Mouse (Mus musculus) kidney, adult 18-20 months (tissue): ENCODE results near the gene Stard13.

ENCODE experiments used
- DNase-seq: peaks from one replicate; pipeline ENCODE4 v3.0.0; 2021

The Stard13 gene

DNA sequence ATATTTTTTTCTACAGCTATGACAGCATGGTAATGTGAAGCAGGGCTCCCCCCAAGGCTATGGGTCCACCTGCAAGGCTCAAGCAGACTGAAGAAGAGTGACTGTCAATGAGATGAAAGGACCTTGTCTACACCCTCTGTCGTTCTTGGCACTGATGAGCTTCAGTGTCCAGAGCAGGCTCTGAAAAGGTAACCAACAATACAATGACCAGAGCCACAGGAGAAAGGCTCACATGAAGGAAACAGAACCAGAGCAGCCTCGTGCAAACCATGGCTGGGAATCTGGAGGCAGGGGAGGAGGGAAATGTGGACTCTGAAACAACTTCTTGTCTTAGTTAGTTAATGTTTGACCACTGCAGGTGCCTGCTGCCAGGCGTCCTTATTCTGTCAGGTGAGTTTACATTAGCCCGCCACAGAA is 57.7 kb downstream of the Stard13 start:
- peak; percentile 69 for DNase-seq

GRCm38 (mm10) chr5:151174485-151175460 is 58.9 kb downstream of the Stard13 start:
- DNase-seq = peak; percentile 14

- no peak for DNase-seq
These were observed 59.9 kb downstream of the Stard13 start for GRCm38 (mm10) chr5:151173774-151174173.

GRCm38 (mm10) chr5:151170168-151170750 is 63.4 kb downstream of the Stard13 start:
- no peak for DNase-seq

- DNase-seq = no peak
These were observed 65.4 kb downstream of the Stard13 start for GRCm38 (mm10) chr5:151168191-151168590.

DNA sequence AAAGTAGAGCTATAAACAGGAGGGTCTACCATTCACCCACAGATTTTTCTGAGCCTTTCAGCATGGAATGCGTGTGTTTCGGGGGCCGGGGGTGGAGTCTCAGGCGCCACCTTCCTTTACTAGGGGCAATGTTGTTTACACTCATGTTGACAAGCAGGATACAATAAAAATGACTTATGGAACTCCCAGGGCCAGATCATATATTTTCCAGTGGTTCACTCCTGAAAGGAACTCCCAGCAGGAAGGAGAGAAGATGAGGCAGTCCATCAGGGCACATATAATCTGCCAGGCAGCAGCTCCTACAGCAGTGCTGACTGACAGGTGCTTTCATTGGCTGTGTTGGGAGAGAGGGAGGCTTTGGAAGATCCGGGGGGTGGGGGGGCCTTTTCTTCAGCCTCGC is 66.0 kb downstream of the Stard13 start:
- no peak for DNase-seq

DNA sequence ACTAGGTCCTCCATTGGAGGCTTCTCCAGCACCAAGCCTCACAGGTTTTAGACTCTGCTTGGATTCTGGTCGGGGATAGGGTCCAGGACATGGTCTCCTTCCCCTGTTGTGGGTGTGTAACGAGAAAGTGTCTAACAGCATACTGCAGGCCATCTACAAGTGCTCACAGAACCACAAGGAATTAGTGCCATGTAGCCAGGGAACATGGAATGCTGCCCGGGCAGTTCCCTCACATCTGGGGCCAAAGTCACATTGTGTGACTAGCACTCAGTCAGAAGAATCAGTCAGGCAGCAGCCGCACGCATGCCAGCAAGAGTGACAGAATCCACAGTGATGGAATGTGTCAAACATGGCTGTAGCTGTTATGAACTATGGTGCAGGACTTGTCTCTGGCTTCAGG is 67.4 kb downstream of the Stard13 start:
- DNase-seq = peak; percentile 68

DNA sequence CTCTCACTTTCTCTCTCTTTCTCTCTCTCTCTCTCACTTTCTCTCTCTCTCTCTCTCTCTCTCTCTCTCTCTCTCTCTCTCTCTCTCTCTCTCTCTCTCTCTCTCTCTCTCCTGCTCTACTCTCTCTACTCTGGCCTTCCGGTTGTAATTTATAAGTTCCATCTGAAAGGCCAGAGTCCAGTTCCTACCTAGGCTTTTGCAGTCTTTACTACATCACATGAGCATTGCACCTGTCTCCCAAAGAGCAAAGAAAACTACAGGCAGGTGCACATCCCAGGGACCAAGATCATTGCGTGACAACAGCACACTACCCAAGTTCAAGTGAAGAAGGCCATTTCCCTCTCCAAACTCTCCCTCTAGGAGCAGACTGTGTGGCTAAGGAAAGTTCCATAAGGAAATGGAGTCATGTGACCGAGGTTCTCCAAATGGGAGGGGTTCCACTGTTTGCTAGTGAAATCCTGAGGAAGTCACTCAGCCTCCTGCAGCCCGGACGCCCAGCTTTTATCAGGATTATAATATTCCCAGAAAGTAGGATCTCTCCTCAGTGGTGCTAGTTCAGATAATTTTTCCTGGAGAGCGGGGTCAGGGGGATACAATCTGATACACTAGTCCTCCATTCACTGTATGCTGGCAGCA is 68.1 kb downstream of the Stard13 start:
- no peak for DNase-seq

DNA sequence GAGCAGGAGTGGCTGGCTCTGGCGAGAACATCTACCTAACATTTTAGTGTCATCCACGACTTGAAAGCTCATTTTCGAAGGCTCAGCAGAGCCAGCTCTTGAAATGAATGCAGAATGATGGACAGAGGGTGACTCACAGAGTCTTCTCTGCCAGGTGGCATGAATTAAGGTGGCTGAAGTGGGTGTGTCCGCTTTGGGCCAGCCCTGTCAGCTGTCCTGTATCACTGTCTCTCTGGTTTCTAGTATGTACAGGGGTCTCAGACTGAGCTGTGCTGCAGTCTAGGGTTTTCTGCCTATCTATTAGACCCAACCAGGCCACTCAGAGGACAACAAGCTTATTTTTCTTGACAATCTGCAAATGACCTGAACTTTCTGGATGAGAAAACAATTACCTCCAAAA is 68.8 kb downstream of the Stard13 start:
- no peak for DNase-seq

DNA sequence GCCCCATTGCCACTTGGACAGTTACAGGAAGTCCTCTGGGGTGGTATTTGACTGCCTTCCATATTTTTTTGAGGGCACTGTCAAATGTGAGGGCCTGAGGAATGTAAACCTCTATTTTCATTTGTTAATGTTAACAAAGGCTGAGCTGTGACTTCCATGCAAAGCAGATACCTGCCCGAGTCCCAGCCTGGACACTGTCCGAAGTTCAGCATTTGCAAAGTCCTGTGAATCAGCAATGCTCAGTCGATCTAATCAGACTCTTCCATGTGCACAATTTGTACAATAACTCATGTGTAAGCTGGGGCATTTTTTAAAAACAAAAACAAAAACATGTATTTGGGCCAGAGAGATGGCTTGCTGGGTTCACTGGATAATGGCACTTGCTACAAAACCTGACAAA is 71.0 kb downstream of the Stard13 start:
- peak; percentile 30 for DNase-seq

- no peak for DNase-seq
These were observed 78.4 kb downstream of the Stard13 start for GRCm38 (mm10) chr5:151155247-151155646.

- no peak for DNase-seq
These were observed 78.9 kb downstream of the Stard13 start for GRCm38 (mm10) chr5:151154780-151155179.

DNA sequence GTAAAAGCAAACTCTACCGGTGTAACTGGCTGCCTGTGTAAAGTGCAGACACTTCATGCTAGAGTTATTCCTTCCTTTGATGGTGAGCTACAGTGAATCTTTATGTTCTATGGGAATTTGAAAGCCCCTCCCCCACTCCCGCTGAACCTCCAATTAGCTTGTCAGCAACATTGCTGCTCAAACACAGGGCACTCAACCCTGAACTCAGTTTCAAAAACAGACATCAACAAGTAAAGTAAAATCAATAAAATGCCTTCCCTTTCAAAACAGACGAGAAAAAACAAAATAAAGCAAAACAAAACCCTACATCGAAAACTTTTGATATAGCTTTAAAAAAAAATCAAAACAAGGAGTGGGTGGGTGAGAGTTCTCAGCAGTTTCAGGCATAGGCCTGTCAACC is 79.6 kb downstream of the Stard13 start:
- no peak for DNase-seq

DNA sequence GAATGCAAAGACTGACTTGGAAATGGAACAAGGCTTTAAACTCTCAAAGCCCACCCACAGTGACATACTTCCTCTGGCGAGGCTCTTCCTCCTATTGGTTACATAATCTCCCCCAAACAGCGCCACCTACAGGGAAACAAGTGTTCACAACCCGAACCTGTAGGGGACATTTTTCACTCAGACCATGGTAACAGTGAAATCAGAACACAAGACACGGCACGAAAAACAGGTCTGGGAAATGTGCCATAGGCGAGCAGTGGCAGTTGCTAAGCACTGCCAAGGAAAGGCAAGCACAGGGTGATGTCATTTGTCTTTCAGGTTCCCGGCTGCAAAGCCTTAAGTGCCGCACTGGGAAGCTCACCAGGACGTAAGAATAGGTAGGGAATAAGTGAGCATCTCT is 82.1 kb downstream of the Stard13 start:
- DNase-seq = no peak

DNA sequence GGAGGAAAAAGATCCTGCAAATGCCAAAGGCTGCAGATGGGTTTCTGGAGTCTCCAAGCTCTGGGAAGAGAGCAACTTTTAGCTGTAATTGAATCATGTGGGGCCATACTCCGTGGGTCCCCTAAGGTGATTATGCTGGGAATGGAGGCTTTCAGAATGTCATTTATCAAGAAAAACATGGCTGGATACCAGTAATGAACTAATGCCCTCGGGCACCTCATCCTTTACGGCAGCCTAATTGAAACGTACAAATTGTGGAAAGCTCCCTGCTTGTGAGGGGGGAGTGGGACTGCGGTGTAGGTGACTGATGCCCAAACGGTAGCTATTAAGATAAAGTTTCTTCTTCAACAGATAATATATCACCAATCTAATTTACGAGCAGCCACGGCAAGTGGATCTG is 84.1 kb downstream of the Stard13 start:
- DNase-seq = no peak

DNA sequence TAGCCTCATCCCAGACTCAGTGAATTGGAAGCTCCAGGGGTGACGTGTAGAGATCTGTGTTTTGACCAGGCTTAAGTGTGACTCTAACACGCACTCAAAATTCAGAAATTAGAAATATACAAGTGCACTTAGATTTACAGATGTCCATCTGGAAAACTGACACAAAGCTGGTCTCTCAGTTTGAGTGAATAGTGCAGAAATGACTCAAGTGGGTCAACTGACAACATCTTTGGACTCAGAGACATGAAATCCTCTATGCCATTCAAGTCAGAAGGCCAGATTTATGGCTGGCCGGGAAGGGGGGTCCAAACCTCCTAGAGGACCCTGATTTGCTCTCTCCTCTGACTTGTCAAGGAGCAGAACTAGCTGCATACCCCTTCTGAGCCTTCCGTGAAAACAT is 85.6 kb downstream of the Stard13 start:
- no peak for DNase-seq

DNA sequence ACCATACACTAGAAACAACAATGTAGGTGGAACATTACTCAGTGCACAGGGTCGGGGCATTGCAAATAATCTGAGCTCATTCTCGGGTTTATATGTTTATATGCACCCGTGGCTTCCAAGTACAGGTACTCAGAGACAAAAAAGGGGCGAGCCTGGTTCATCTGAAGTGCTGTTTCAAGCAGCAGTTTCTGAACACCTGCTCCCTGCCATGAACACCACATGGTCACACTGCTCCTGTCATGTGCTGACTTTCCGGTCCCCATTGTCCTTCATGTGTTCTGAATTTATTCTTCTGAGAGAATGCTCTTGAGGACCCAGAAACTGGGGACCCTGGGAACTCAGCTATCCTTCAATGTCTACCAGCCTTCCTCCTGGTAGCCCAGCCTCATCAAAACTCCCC is 87.8 kb downstream of the Stard13 start:
- DNase-seq = no peak

DNA sequence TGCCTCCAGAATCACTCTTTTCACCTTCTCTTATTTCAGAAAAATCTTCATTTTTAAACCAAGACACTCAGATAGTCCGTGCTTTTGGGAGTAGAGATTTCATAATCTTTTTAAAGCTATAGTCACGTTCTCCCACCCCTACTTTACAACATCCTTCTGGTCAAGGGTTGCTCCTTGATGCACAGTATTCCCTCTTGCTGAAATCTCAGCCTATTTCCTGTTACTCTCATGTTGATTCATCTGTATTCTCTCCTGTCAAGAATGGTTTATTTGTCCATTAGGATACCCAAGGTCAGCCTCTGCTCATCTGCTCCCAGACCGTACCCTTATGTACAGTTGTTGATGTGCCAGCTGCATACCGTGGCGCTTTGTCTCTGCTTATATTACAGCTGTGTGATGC is 89.7 kb downstream of the Stard13 start:
- no peak for DNase-seq

GRCm38 (mm10) chr5:151142671-151143601 is 90.7 kb downstream of the Stard13 start:
- peak; percentile 49 for DNase-seq

DNA sequence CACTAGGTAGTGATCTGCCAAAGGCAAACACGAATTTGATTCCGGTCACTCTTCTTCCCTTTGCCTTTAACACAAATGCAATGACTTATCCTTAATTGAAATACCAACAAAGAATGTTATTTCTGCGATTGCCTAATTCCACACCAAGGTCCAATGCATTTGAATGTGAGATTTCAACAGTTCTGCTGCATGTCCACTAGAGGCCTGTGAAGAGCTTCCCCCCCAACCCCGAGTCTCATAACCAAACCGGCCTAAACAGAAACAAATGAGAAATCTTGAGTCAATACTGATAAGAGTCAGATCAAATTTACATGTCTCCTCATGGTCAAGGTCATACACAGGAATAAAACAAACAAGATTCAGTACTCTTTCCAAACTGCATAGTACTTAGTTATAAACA is 91.4 kb downstream of the Stard13 start:
- DNase-seq = peak; percentile 33

DNA sequence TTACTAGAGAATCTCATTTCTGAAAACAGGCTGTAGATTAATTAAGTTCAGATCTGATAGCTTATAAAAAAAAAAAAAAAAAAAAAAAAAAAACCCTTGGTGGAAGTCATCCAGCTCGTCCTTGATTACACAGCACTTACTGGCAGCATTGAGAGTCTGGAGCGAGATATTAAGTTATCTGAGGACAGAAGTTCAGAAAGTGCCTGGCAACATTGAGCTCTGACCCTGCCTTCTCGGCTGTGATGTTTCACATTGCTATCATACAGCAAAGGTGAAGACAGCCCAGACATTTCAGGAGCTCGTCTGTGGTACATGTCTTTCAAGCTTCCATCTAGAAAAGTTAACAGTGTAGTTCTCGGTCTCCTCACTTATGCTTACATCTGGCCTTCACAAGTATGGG is 95.7 kb downstream of the Stard13 start:
- DNase-seq = no peak

- DNase-seq = no peak
These were observed 96.3 kb downstream of the Stard13 start for GRCm38 (mm10) chr5:151137311-151137710.

- no peak for DNase-seq
These were observed 97.7 kb downstream of the Stard13 start for GRCm38 (mm10) chr5:151135965-151136364.
